Mouse (Mus musculus) CD4-positive helper T cell, adult 2 months (primary cell): ENCODE results near the gene Dynlt1c.
A peak's percentile ranks its signal among the peaks of the same experiment; 100 is the strongest.
"Not testable (repeated sequence)": the region's sequence is repeated elsewhere in the genome, so short reads cannot be mapped to it uniquely, and the experiment has no call there.

ENCODE experiments used
- DNase-seq: peaks from one replicate; pipeline ENCODE4 v3.0.0-alpha.2; 2012; ENCODE audit warnings: low read depth, missing footprints, low spot score

The Dynlt1c gene

DNA sequence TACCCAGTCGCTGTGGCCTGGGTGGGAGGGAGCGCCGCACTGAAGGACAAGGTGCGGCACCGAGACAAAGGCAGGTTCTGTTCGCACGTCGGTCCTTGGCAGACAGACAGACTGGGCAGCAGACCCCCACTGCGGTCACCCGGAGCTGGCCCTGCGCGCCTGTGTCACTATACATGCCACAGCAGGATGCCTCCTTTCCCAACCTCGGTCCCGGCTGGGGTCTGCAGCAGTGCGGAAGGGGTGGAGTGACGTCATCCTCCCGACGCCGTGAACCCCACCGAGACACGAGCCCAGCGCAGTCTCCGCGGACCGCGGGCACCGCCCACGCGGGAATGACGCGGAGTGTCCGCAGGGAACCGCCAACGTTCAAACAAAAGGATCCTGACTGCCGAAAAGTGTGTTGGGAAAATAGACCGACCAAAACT, 53.6 kb downstream of the Dynlt1c start:
- DNase-seq: peak; percentile 85

DNA sequence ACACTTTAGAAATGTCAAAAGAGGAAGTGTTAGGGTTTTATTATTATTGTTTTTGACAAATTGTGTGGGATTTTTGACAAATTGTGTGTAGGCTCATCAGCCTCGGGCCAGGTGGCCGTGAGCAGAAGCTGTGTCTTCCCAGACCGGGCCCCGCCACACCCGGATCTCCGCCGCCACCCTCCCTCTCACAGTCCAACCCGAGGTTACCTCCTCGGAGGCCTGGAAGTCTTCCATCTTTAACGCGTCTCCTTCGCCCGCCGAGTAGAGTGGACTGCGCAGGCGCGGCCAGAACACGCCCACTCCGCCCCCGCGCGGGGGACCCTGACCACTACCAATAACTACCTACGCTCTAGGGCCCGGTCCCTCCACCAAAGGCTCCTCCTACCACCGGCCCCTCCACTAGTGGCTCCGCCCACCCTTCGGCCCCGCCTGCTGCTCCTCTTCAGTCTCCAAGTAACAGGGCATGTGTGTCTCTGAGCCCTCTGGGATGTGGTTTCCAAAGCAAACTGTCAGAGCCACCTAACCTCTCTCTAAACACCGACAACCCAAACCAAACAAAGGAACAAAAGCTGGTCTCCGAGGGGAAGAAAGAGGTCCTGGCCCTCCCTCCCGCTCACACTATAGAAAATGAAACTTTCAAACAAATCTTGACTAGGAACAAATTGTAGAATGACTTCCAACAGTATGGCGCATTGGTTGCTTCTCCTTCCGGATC, 54.3 kb downstream of the Dynlt1c start, which contains the start of gene Dynlt1f:
TSS of gene Dynlt1f (minus strand) at position 334 of the 715 bp plus-strand sequence.
- peak; percentile 77 for DNase-seq

DNA sequence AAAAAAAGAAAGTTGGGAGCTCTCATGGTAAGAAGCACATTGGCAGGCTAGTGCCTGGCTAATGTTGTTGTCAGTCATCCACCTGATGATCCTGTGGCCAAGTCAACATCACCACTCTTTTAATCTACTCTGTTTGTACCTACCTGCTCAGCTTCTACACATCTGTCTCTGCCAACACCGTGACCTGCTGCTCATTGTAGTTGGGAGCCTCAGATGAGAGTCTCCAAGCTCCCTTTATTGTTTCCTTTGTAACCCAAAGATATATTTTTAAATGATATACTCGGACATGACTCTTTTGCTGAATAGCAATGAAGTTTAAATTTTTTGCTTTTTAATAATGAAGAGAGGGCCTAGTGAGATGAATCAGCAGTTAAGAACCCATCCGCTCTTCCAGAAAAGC, 55.0 kb downstream of the Dynlt1c start:
- DNase-seq: not testable (repeated sequence)

DNA sequence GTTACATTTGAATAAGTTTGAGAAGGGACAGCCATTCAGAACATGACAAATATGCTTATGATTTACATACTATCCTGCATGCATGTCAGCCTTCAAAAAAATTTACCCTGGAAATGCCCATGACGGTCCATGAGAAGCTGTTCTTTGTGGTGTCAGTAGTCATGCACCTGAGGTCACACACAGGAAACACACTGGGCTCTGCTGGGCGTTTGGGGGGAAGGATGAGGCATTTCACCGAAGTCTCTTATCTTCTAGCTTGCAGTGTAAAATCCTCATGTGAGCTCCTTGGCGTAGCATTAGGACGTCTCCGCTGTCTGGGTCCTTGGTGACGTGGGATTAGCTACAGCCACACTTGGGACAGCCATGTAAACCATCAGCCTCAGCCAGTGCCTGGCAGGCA, 57.3 kb downstream of the Dynlt1c start, which contains the start of gene Sytl3:
TSS of gene Sytl3 (plus strand) at position 293 of the 400 bp plus-strand sequence.
- DNase-seq: not testable (repeated sequence)
